In genomic region chr3:107517631-107518108, GRCm38 (mm10) we compare ENCODE assay signal across 7 mouse cellular contexts. TPM values are rescaled to one million over a fixed set of nuclear protein-coding genes. Genes with fewer than 3 reads are reported as not detected.
DNase-seq lines count a peak whose midpoint lies in the region; ATAC-seq and TF ChIP-seq lines count a peak whose summit lies in the region.

Gene Slc6a17 (minus strand): TSS chr3:107518018.

- no peak for TF ChIP-seq CTCF in bone marrow macrophage, adult 2 months (IDR thresholded peaks at IDR 0.05; ENCODE audit: low read depth, low read length)
- peak; percentile 51 for TF ChIP-seq CTCF in stomach, postnatal 0 days (IDR thresholded peaks at IDR 0.05; ENCODE audit: low read depth)

- DNase-seq in R1 (ENCODE audit: low read depth, low spot score) = peak; percentile 51
- DNase-seq in hindbrain, embryonic 11.5 days (ENCODE audit: low spot score) = peak; percentile 80
- DNase-seq in layer of hippocampus, postnatal 10 days (ENCODE audit: low spot score in 2 of 2) = peak; percentile 80 to 85
- peak; percentile 76 for DNase-seq in midbrain, embryonic 10.5 days (ENCODE audit: low spot score)
- DNase-seq in stomach, postnatal 0 days (ENCODE audit: low spot score) = peak; percentile 66

- H3K4me3 ChIP-seq in bone marrow macrophage, adult 2 months (ENCODE audit: insufficient read depth, low read length) = peak within 1 kb of the TSS; percentile 64
- H3K4me3 ChIP-seq in embryonic facial prominence, embryonic 15.5 days (replicated peaks) = peak within 1 kb of the TSS; percentile 52
- peak within 1 kb of the TSS; percentile 48 for H3K4me3 ChIP-seq in hindbrain, embryonic 11.5 days (ENCODE audit: low read depth, low read length)
- peak within 1 kb of the TSS; percentile 66 for H3K4me3 ChIP-seq in midbrain, embryonic 10.5 days
- peak within 1 kb of the TSS; percentile 50 for H3K4me3 ChIP-seq in stomach, postnatal 0 days (ENCODE audit: low read depth, low read length)

- peak within 1 kb of the TSS; percentile 86 for H3K4me2 ChIP-seq in embryonic facial prominence, embryonic 15.5 days (replicated peaks)
- peak within 1 kb of the TSS; percentile 98 for H3K4me2 ChIP-seq in hindbrain, embryonic 11.5 days (replicated peaks; ENCODE audit: low read depth, low read length)
- H3K4me2 ChIP-seq in stomach, postnatal 0 days (replicated peaks; ENCODE audit: low read depth) = peak within 1 kb of the TSS; percentile 91

- peak within 1 kb of the TSS; percentile 49 for H3K9ac ChIP-seq in embryonic facial prominence, embryonic 15.5 days
- peak within 1 kb of the TSS; percentile 58; the same call in 1 of the 2 replicates for H3K9ac ChIP-seq in hindbrain, embryonic 11.5 days (ENCODE audit: low read depth, low read length)
- H3K9ac ChIP-seq in stomach, postnatal 0 days (ENCODE audit: low read length) = peak within 1 kb of the TSS; percentile 59

- H3K36me3 ChIP-seq in embryonic facial prominence, embryonic 15.5 days = no peaks in the 10 kb centered on the region
- H3K36me3 ChIP-seq in hindbrain, embryonic 11.5 days (ENCODE audit: control insufficient read depth, insufficient read depth, low read length) = no peaks in the 10 kb centered on the region
- no peaks in the 10 kb centered on the region for H3K36me3 ChIP-seq in midbrain, embryonic 10.5 days
- no peaks in the 10 kb centered on the region for H3K36me3 ChIP-seq in stomach, postnatal 0 days (ENCODE audit: control insufficient read depth, insufficient read depth, low read length)

- peaks cover 4% of the 10 kb centered on the region for H3K4me1 ChIP-seq in bone marrow macrophage, adult 2 months (ENCODE audit: control insufficient read depth, insufficient read depth, low read length)
- H3K4me1 ChIP-seq in embryonic facial prominence, embryonic 15.5 days = peaks cover 20% of the 10 kb centered on the region
- H3K4me1 ChIP-seq in hindbrain, embryonic 11.5 days (replicated peaks; ENCODE audit: control insufficient read depth, insufficient read depth, low read length) = peaks cover 6% of the 10 kb centered on the region
- peaks cover 37% of the 10 kb centered on the region for H3K4me1 ChIP-seq in midbrain, embryonic 10.5 days
- H3K4me1 ChIP-seq in stomach, postnatal 0 days (replicated peaks; ENCODE audit: control insufficient read depth, insufficient read depth) = peaks cover 2% of the 10 kb centered on the region; the same call in 1 of the 2 replicates

- TF ChIP-seq POLR2A in bone marrow macrophage, adult 2 months (IDR thresholded peaks at IDR 0.05; ENCODE audit: borderline replicate concordance, low read depth, low read length) = no peak

- H3K9me3 ChIP-seq in embryonic facial prominence, embryonic 15.5 days (replicated peaks) = no peaks in the 10 kb centered on the region
- no peaks in the 10 kb centered on the region for H3K9me3 ChIP-seq in hindbrain, embryonic 11.5 days (ENCODE audit: control insufficient read depth, low read length)
- no peaks in the 10 kb centered on the region for H3K9me3 ChIP-seq in midbrain, embryonic 10.5 days (replicated peaks)
- no peaks in the 10 kb centered on the region for H3K9me3 ChIP-seq in stomach, postnatal 0 days (ENCODE audit: control insufficient read depth, low read length)

- peaks cover 17% of the 10 kb centered on the region for H3K27me3 ChIP-seq in embryonic facial prominence, embryonic 15.5 days
- peaks cover 48% of the 10 kb centered on the region for H3K27me3 ChIP-seq in hindbrain, embryonic 11.5 days (ENCODE audit: control insufficient read depth, insufficient read depth, low read length)
- H3K27me3 ChIP-seq in midbrain, embryonic 10.5 days (ENCODE audit: low read depth, poor library complexity, severe bottlenecking) = peaks cover 86% of the 10 kb centered on the region
- H3K27me3 ChIP-seq in stomach, postnatal 0 days (ENCODE audit: control insufficient read depth, insufficient read depth, low read length) = peaks cover 4% of the 10 kb centered on the region; the same call in 1 of the 2 replicates

- TF ChIP-seq EP300 in stomach, postnatal 0 days (optimal IDR thresholded peaks at IDR 0.05) = no peak

- under 1% methylated on average over 68 of the region's 68 CpGs for WGBS in embryonic facial prominence, embryonic 15.5 days
- 0% methylated on average over 66 of the region's 68 CpGs for WGBS in hindbrain, embryonic 11.5 days
- WGBS in midbrain, embryonic 10.5 days = 0% methylated on average over 68 of the region's 68 CpGs
- under 1% methylated on average over 63 of the region's 68 CpGs for WGBS in stomach, postnatal 0 days

- no peak within 1 kb of the TSS for H3K27ac ChIP-seq in bone marrow macrophage, adult 2 months (ENCODE audit: insufficient read depth, low read depth, low read length)
- H3K27ac ChIP-seq in embryonic facial prominence, embryonic 15.5 days (replicated peaks) = no peak within 1 kb of the TSS; the same call in 1 of the 2 replicates
- H3K27ac ChIP-seq in hindbrain, embryonic 11.5 days (ENCODE audit: low read depth, low read length) = peak within 1 kb of the TSS; percentile 60; the same call in 1 of the 2 replicates
- peak within 1 kb of the TSS; percentile 68 for H3K27ac ChIP-seq in midbrain, embryonic 10.5 days (replicated peaks)
- H3K27ac ChIP-seq in stomach, postnatal 0 days (replicated peaks) = peak within 1 kb of the TSS; percentile 30; the same call in 1 of the 2 replicates

- peak; percentile 82 for ATAC-seq in embryonic facial prominence, embryonic 15.5 days (ENCODE audit: insufficient number of reproducible peaks, low FRiP score, low TSS enrichment, low read depth)
- peak; percentile 83 for ATAC-seq in hindbrain, embryonic 11.5 days (ENCODE audit: low FRiP score)
- ATAC-seq in stomach, postnatal 0 days (ENCODE audit: low FRiP score, low TSS enrichment) = peak; percentile 81

RNA-seq across cellular contexts. Expression of gene Slc6a17, which starts in this region (rescaled TPM):
- not detected in 2 replicates for polyA plus RNA-seq in bone marrow macrophage, adult 2 months (2012; ENCODE audit: insufficient read depth, insufficient read length, missing spikeins)
- polyA plus RNA-seq in embryonic facial prominence, embryonic 15.5 days (2015; fragmentation: Nextera tagmentation; extraction: Ambion mirVana) = 6.7 and 8.0 TPM in 2 replicates
- polyA plus RNA-seq in hindbrain, embryonic 11.5 days (2014; fragmentation: Nextera tagmentation; extraction: Ambion mirVana) = 1.9 and 3.5 TPM in 2 replicates
- total RNA-seq in layer of hippocampus, postnatal 10 days (2021) = 100 to 1,000 TPM; 197 to 222 TPM
- polyA plus RNA-seq in midbrain, embryonic 10.5 days (2016; fragmentation: Nextera tagmentation; extraction: Ambion mirVana) = 1.4 and 1.6 TPM in 2 replicates
- polyA plus RNA-seq in stomach, postnatal 0 days (2015; fragmentation: Nextera tagmentation; extraction: Ambion mirVana) = 1.7 and 2.1 TPM in 2 replicates

Comparison
In these comparisons a context has a peak if more than half of its experiments do, and no peak if none do; other contexts are left out.
1. H3K27ac ChIP-seq: peak in hindbrain, embryonic 11.5 days (single experiment), midbrain, embryonic 10.5 days (single experiment) and stomach, postnatal 0 days (single experiment); none in bone marrow macrophage, adult 2 months (single experiment) and embryonic facial prominence, embryonic 15.5 days (single experiment).
2. Peak in every context shown above with its lines, with median percentiles within 50 percentile points of each other: DNase-seq, H3K4me3 ChIP-seq, ATAC-seq, H3K4me2 ChIP-seq and H3K9ac ChIP-seq.